Mouse (Mus musculus): Measurements from ENCODE around the gene Ttk.

The Ttk gene

DNA sequence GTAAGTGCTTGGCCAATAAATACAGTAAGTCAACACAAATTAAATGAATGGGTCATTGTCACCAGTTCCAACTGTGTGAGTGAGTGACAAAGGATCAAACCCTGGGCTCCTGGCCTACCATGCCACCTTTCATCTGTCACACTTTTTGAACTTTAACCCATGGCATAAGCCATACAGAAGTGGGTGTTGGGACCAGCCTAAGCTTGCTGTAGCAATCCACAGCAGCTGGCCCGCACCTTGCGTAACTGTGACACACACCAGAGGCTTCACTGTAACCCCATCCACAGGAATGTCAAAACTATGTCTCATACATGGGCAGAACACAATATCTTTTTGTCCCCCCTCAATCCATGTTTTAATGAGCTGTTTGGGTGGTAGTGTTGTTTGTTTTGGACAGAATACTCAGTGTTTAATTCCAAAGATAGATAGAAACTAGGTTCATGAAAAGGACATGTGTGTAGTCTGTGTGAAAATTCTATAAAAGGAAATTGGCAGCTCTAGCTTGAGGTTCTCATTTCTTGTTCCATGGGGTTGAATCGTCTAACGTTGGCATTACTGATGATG, 59.4 kb downstream of the Ttk start:
- DNase-seq (ENCODE audit: extremely low spot score, low read depth, low spot score), result no peak

DNA sequence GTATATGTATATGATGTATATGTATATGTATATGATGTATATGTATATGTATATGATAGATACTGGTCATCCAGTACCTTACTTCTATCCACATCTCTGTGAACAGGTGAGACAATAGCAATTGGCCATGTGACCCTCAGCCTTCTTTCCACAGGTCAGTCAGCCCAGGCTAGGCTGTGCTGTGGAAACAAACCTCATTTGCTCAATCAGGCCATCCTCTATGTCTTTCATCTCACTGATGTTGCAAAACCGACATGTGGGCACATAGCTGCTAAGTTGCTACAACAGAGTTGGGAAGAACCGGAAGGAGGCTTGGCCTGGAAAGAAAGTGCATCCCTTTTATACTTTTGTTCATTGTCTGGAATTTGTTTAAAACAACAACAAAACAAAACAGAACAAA, 67.6 kb downstream of the Ttk start:
- DNase-seq (ENCODE audit: extremely low spot score, low read depth, low spot score), result no peak

DNA sequence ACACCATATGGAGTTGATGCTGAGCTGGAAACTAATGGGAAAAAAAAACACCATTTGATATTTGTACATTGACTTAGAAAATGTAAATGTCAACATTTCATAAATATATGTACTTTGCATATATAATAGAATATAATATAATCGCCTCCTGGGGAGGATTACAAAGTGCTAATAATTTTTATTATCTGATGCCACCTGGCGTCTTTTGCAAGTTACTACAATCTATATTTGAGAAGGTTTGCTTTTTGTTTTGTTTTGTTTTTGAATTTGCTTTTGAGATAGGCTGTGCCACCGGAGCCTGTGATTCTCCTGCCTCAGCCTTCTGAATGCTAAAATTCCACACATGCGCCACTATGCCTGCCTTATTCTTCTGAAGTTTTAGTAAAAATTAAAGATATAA, 71.3 kb downstream of the Ttk start:
- no peak for DNase-seq (ENCODE audit: extremely low spot score, low read depth, low spot score)

DNA sequence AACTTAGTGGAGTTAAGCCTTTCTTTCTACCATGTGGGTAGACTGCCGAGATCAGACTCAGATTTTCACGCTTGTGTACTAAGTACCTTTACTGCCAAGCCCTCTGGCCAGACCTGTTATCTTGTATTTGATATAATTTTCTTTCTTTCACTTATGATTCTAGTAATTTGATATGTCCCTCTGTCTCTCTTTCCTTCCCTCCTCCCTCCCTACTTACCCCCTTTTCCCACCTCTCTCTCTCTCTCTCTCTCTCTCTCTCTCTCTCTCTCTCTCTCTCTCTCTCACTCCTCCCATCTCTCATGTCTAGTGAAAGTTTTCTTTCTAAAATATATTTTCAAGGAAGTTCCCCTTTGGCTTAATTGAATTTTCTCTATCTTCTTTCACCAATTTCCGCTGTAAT, 72.5 kb downstream of the Ttk start:
- no peak for DNase-seq (ENCODE audit: extremely low spot score, low read depth, low spot score)

DNA sequence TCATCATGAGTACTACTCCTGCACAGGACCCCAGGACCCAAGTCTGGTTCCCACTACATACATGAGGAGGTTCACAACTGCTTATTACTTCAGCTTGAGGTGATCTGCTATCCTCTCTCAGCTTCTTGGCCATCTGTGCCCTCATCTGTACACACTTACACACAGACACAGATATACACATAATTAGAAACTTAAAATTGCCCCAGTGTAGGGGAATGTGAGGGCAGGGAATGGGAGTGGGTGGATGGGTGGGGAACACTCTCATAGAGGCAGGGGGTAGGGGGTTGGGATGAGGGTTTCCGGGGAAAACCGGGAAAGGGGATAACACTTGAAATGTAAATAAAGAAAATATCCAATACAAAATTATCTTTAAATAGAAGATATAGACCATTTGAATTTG, 75.3 kb downstream of the Ttk start:
- no peak for DNase-seq (ENCODE audit: extremely low spot score, low read depth, low spot score)

DNA sequence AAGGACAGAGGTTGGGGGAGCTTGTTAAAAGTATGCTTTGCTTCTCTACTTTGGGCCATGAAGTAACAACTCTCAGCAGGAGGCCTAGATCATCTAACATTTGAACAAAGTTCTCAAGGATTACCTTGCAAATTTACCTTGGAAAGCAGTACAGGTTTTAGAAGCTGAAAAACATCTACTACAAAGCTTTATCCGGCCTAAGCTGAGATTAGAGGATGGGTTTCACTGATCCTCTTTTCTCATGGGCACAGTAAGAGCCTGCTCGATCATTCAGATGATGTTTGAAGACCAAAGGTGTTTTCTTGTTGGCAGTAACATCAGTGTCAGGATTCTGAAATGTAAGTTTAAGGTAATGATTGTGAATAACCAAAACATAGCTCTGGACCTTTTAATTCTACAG, 76.4 kb downstream of the Ttk start:
- DNase-seq (ENCODE audit: extremely low spot score, low read depth, low spot score), result no peak

Data from hindlimb bud, embryonic 11.5 days (tissue).